Mouse (Mus musculus) brown adipose tissue, adult 24 weeks (tissue): ENCODE results near the gene Nit1. TPM values are rescaled to one million over a fixed set of nuclear protein-coding genes. Genes with fewer than 3 reads are reported as not detected.

Experiments used
- H3K27ac ChIP-seq: fragments of 200-500 bp; replicated peaks from 2 replicates; pipeline ENCODE4 v1.5.1; 2012; ENCODE audit warnings: low read depth, mild to moderate bottlenecking, low read length
- H3K4me1 ChIP-seq: fragments of 200-500 bp; 2 replicates; pipeline ENCODE4 v1.6.1; 2012; ENCODE audit warnings: low read length, mixed read lengths; ENCODE audit not compliant: control insufficient read depth, insufficient read depth, insufficient read length
- H3K4me3 ChIP-seq: fragments of 200-500 bp; 2 replicates; pipeline ENCODE4 v1.5.1; 2012; ENCODE audit warnings: low read depth, mild to moderate bottlenecking, low read length, moderate library complexity; ENCODE audit not compliant: insufficient read depth
- polyA plus RNA-seq: library from polyadenylated mRNA; stranded (reverse); fragments of >200 nt; gene quantifications from 2 replicates; pipeline ENCODE4 v1.2.4, GENCODE M21; 2012; ENCODE audit not compliant: missing spikeins, insufficient read depth, insufficient read length

Nit1 gene
- polyA plus RNA-seq, 1 experiment = 62.5 TPM

GRCm38 (mm10) chr1:171361106-171362103 is 16.0 kb upstream of the Nit1 start:
- no peaks in the 10 kb centered on the region; the same call in 1 of the 2 replicates for H3K4me1 ChIP-seq
- no peak overlapping the region for H3K27ac ChIP-seq
- H3K4me3 ChIP-seq = peak overlapping the region; percentile 55

GRCm38 (mm10) chr1:171360656-171361055 is 15.2 kb upstream of the Nit1 start, which contains the start of gene Klhdc9:
Klhdc9 (minus strand) TSS chr1:171360798.
- Histone ChIP-seq H3K27ac (no peak within 1 kb of the TSS), H3K4me3 (peak within 1 kb of the TSS; percentile 55)

GRCm38 (mm10) chr1:171360253-171360652 is 14.8 kb upstream of the Nit1 start:
- H3K27ac ChIP-seq = no peak overlapping the region
- H3K4me3 ChIP-seq = peak overlapping the region; percentile 55
- no peaks in the 10 kb centered on the region; the same call in 1 of the 2 replicates for H3K4me1 ChIP-seq

More at GRCm38 (mm10) chr1:171360656-171361055, 15.2 kb upstream of the Nit1 start, which contains the start of gene Klhdc9:
- H3K4me1 ChIP-seq = no peaks in the 10 kb centered on the region; the same call in 1 of the 2 replicates

DNA sequence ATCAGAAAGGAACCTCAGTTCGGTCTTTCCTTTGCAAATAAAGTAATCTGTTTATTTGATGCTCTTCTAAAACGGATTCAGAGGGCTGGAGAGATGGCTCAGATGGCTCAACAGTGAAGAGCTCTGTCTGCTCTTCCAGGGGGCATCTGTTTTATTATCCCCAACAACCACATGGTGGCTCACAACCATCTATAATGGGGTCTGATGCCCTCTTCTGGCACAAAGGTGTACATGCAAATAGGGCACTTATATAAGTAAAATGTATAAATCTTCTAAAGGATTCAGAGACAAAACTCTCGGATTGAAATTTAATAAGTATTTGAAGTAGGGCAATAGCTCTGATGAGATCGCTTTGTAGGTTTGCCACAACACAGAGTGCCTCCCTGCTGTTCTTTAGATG is 13.0 kb upstream of the Nit1 start:
- Histone ChIP-seq H3K4me1 (no peaks in the 10 kb centered on the region; the same call in 1 of the 2 replicates), H3K4me3 (no peak overlapping the region), H3K27ac (no peak overlapping the region)

- no peak overlapping the region for H3K4me3 ChIP-seq
- no peaks in the 10 kb centered on the region; the same call in 1 of the 2 replicates for H3K4me1 ChIP-seq
- no peak overlapping the region for H3K27ac ChIP-seq
Measured at GRCm38 (mm10) chr1:171356814-171357213, 11.4 kb upstream of the Nit1 start.

DNA sequence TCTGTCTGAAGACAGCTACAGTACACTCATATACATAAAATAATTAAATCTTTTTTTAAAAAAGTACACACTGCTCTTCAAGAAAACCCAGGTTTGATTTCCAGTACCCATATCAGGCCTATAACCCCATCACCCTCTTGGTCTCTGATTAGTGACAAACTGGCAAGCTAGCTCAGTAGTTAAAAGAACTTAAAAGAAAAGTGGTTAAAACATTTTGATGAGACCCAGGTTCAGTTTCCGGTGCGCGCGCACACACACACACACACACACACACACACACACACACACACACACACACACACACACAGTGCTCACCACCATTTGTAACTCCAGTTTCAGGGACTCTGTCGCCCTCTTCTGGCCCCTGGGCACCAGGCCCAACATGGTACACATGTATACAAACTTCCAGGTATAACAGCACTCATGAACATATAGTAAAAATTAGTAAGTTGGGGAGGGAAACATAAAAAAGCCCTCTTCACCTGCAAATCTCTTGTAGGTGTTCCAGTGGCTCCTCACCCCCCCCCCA is 10.4 kb upstream of the Nit1 start:
- Histone ChIP-seq H3K4me1 (no peaks in the 10 kb centered on the region; the same call in 1 of the 2 replicates), H3K27ac (no peak overlapping the region), H3K4me3 (no peak overlapping the region)

GRCm38 (mm10) chr1:171349210-171349609 is 3.8 kb upstream of the Nit1 start:
- Histone ChIP-seq H3K4me3 (no peak overlapping the region), H3K4me1 (peaks cover 6% of the 10 kb centered on the region; the same call in 1 of the 2 replicates), H3K27ac (no peak overlapping the region)

DNA sequence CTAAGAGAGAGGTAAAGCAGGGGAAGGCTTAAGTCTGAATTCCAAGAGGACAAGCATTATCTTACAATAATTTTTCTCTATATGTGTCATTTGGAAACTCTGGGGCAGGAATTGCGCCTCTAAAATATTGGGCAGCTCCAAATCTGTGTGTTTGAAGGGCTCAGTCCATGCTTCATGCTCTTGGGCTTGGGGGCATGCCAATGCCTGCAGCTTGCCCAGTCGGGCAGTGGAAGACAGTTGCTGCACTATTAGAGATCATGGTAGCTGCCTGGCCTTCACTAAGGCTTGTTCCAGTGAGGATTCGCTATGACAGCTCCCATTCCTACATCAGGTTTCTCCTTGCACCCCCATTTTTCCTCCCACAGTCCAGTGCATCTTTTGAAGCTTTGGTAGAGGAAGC is 3.2 kb upstream of the Nit1 start:
- H3K4me3 ChIP-seq = no peak overlapping the region
- no peak overlapping the region for H3K27ac ChIP-seq
- H3K4me1 ChIP-seq = peaks cover 6% of the 10 kb centered on the region; the same call in 1 of the 2 replicates

DNA sequence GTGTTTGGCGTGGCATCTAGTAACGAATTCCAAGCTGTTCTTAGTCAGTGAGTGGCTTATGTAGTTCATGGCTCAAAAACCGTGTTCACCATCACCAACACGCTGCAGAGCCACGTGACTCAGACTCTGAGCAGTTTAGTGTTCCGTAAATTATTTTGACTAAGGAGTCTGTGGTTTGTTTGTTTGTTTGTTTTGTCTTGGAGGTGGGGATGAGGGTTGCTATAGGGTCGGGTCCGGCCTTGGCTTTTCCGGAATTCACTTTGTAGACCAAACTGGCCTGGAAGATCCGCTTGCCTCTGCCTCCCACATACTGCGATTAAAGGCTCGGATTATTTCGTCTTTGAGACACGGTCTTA is 627 bp upstream of the Nit1 start:
- peaks cover 6% of the 10 kb centered on the region; the same call in 1 of the 2 replicates for H3K4me1 ChIP-seq
- peak overlapping the region; percentile 79 for H3K4me3 ChIP-seq
- H3K27ac ChIP-seq = peak overlapping the region; percentile 52; the same call in 1 of the 2 replicates

GRCm38 (mm10) chr1:171344715-171345114 is 731 bp downstream of the Nit1 start:
- Histone ChIP-seq H3K4me3 (peak overlapping the region; percentile 79), H3K27ac (peak overlapping the region; percentile 24), H3K4me1 (peaks cover 6% of the 10 kb centered on the region; the same call in 1 of the 2 replicates)

- peak overlapping the region; percentile 79; the same call in 1 of the 2 replicates for H3K4me3 ChIP-seq
- H3K27ac ChIP-seq = peak overlapping the region; percentile 38; the same call in 1 of the 2 replicates
- peaks cover 5% of the 10 kb centered on the region; the same call in 1 of the 2 replicates for H3K4me1 ChIP-seq
Measured at GRCm38 (mm10) chr1:171343922-171344677, 1.3 kb downstream of the Nit1 start.

GRCm38 (mm10) chr1:171342262-171343207 is 2.9 kb downstream of the Nit1 start:
- Histone ChIP-seq H3K4me1 (no peaks in the 10 kb centered on the region; the same call in 1 of the 2 replicates), H3K27ac (no peak overlapping the region), H3K4me3 (no peak overlapping the region)

- peak overlapping the region; percentile 87 for H3K4me3 ChIP-seq
- peak overlapping the region; percentile 69 for H3K27ac ChIP-seq
- no peaks in the 10 kb centered on the region; the same call in 1 of the 2 replicates for H3K4me1 ChIP-seq
Measured at GRCm38 (mm10) chr1:171330216-171330560, 15.3 kb downstream of the Nit1 start.
